In genomic region chr2:72240691-72241090, GRCm38 (mm10) we compare ENCODE assay signal across 28 mouse cellular contexts. TPM values are rescaled to one million over a fixed set of nuclear protein-coding genes. Genes with fewer than 3 reads are reported as not detected.
A peak's percentile ranks its signal among the peaks of the same experiment; 100 is the strongest.
DNase-seq lines count a peak whose midpoint lies in the region; ATAC-seq and TF ChIP-seq lines count a peak whose summit lies in the region.
"Had no signal": no experiment of that assay in that cellular context is flagged by ENCODE, and none has a peak within 500 bp of the region (broad histone marks: within the 10 kb centered on the region; RNA-seq: fewer than 3 reads in every experiment).

No protein-coding gene starts in this region.

- 88% methylated on average over 7 of the region's 7 CpGs for WGBS in heart, embryonic 16.5 days
- 83% methylated on average over 7 of the region's 7 CpGs for WGBS in midbrain, embryonic 11.5 days
- WGBS in midbrain, postnatal 0 days = 82% methylated on average over 7 of the region's 7 CpGs
- WGBS in embryonic facial prominence, embryonic 13.5 days = 80% methylated on average over 7 of the region's 7 CpGs
- WGBS in limb, embryonic 13.5 days = 84% methylated on average over 7 of the region's 7 CpGs
- WGBS in lung, adult 2 months = 87% methylated on average over 7 of the region's 7 CpGs
- WGBS in lung, postnatal 0 days = 78% methylated on average over 7 of the region's 7 CpGs

- peaks cover 44% of the 10 kb centered on the region for H3K4me1 ChIP-seq in heart, embryonic 16.5 days (ENCODE audit: control insufficient read depth, insufficient read depth, low read length)
- H3K4me1 ChIP-seq in midbrain, embryonic 11.5 days (ENCODE audit: control insufficient read depth, insufficient read depth, low read length) = peaks cover 12% of the 10 kb centered on the region
- 0 out of 2 replicates have a peak, but pooled peaks cover 2% of the 10 kb centered on the region for H3K4me1 ChIP-seq in midbrain, postnatal 0 days (ENCODE audit: insufficient read depth, low read length)
- peaks cover 41% of the 10 kb centered on the region for H3K4me1 ChIP-seq in embryonic facial prominence, embryonic 13.5 days
- H3K4me1 ChIP-seq in limb, embryonic 13.5 days = peaks cover 54% of the 10 kb centered on the region
- no peaks in the 10 kb centered on the region for H3K4me1 ChIP-seq in lung, adult 2 months (ENCODE audit: control insufficient read depth, insufficient read depth, low read length)
- peaks cover under 1% of the 10 kb centered on the region; the same call in 1 of the 2 replicates for H3K4me1 ChIP-seq in lung, postnatal 0 days (ENCODE audit: insufficient read depth, low read depth, low read length)
- H3K4me1 ChIP-seq: liver, embryonic 13.5 days had no signal

- no peak for DNase-seq in heart, postnatal 10 days
- peak; percentile 79 for DNase-seq in midbrain, embryonic 11.5 days (ENCODE audit: low spot score, missing footprints)
- DNase-seq in midbrain, postnatal 0 days (ENCODE audit: low spot score) = no peak
- no peak for DNase-seq in lung, adult 2 months
- no peak for DNase-seq in lung, postnatal 0 days (ENCODE audit: low spot score)
- DNase-seq: adrenal gland, postnatal 36 days; cerebellum, adult 18-20 months; cerebellum, postnatal 10 days; gastrocnemius, postnatal 10 days; kidney, adult 18-20 months; kidney, postnatal 4 days; left cerebral cortex, postnatal 4 days; liver, embryonic 13.5 days; lung, embryonic 14.5 days; right cerebral cortex, adult 18-20 months; spleen, adult 18-20 months had no signal

- H3K4me3 ChIP-seq in heart, embryonic 16.5 days (ENCODE audit: low read length) = no peak overlapping the region
- H3K4me3 ChIP-seq in midbrain, embryonic 11.5 days (ENCODE audit: low read depth, low read length) = no peak overlapping the region
- H3K4me3 ChIP-seq in midbrain, postnatal 0 days (ENCODE audit: low read depth, low read length) = no peak overlapping the region
- H3K4me3 ChIP-seq in embryonic facial prominence, embryonic 13.5 days = no peak overlapping the region
- H3K4me3 ChIP-seq in limb, embryonic 13.5 days = no peak overlapping the region
- H3K4me3 ChIP-seq in lung, adult 2 months (replicated peaks; ENCODE audit: extremely low read depth, low read depth, low read length) = no peak overlapping the region
- H3K4me3 ChIP-seq in lung, postnatal 0 days (ENCODE audit: low read depth, low read length) = no peak overlapping the region
- H3K4me3 ChIP-seq: hindbrain, embryonic 15.5 days; kidney, embryonic 15.5 days; liver, embryonic 13.5 days; midbrain, embryonic 10.5 days; myocyte; neural tube, embryonic 12.5 days had no signal

- TF ChIP-seq CTCF in midbrain, postnatal 0 days (IDR thresholded peaks at IDR 0.05) = no peak
- no peak for TF ChIP-seq CTCF in lung, adult 2 months (IDR thresholded peaks at IDR 0.05; ENCODE audit: insufficient read depth, low read length)
- no peak for TF ChIP-seq CTCF in lung, postnatal 0 days (IDR thresholded peaks at IDR 0.05)

- no peaks in the 10 kb centered on the region for H3K36me3 ChIP-seq in heart, embryonic 16.5 days (ENCODE audit: control insufficient read depth, insufficient read depth)
- H3K36me3 ChIP-seq in midbrain, embryonic 11.5 days (ENCODE audit: control insufficient read depth, insufficient read depth, low read length) = no peaks in the 10 kb centered on the region
- 0 out of 2 replicates have a peak, but pooled peaks cover 9% of the 10 kb centered on the region for H3K36me3 ChIP-seq in midbrain, postnatal 0 days (ENCODE audit: insufficient read depth, low read length)
- no peaks in the 10 kb centered on the region for H3K36me3 ChIP-seq in embryonic facial prominence, embryonic 13.5 days
- no peaks in the 10 kb centered on the region for H3K36me3 ChIP-seq in limb, embryonic 13.5 days
- H3K36me3 ChIP-seq in lung, postnatal 0 days (ENCODE audit: insufficient read depth, low read length) = no peaks in the 10 kb centered on the region
- H3K36me3 ChIP-seq: hindbrain, embryonic 15.5 days; kidney, embryonic 15.5 days; liver, embryonic 13.5 days; midbrain, embryonic 10.5 days; neural tube, embryonic 12.5 days had no signal

- TF ChIP-seq POLR2A in lung, adult 2 months (IDR thresholded peaks at IDR 0.05; ENCODE audit: borderline replicate concordance, extremely low read depth, low read depth, low read length) = no peak

- no peak overlapping the region for H3K4me2 ChIP-seq in heart, embryonic 16.5 days (ENCODE audit: low read depth, low read length)
- no peak overlapping the region for H3K4me2 ChIP-seq in midbrain, embryonic 11.5 days
- H3K4me2 ChIP-seq in midbrain, postnatal 0 days (ENCODE audit: low read depth, low read length, poor library complexity, severe bottlenecking) = no peak overlapping the region
- no peak overlapping the region for H3K4me2 ChIP-seq in embryonic facial prominence, embryonic 13.5 days
- no peak overlapping the region for H3K4me2 ChIP-seq in limb, embryonic 13.5 days (replicated peaks)
- no peak overlapping the region for H3K4me2 ChIP-seq in lung, postnatal 0 days (replicated peaks; ENCODE audit: low read depth, low read length)
- H3K4me2 ChIP-seq: hindbrain, embryonic 15.5 days; kidney, embryonic 15.5 days; liver, embryonic 13.5 days; lung, embryonic 14.5 days; neural tube, embryonic 12.5 days had no signal

- no peaks in the 10 kb centered on the region for H3K27me3 ChIP-seq in heart, embryonic 16.5 days (ENCODE audit: control insufficient read depth, insufficient read depth, low read length)
- H3K27me3 ChIP-seq in midbrain, embryonic 11.5 days (ENCODE audit: control insufficient read depth, insufficient read depth, low read length) = no peaks in the 10 kb centered on the region
- H3K27me3 ChIP-seq in midbrain, postnatal 0 days (ENCODE audit: insufficient read depth, low read length) = peaks cover 2% of the 10 kb centered on the region; the same call in 1 of the 2 replicates
- H3K27me3 ChIP-seq in embryonic facial prominence, embryonic 13.5 days = no peaks in the 10 kb centered on the region
- no peaks in the 10 kb centered on the region for H3K27me3 ChIP-seq in limb, embryonic 13.5 days
- no peaks in the 10 kb centered on the region for H3K27me3 ChIP-seq in lung, postnatal 0 days (replicated peaks; ENCODE audit: insufficient read depth, low read length)
- H3K27me3 ChIP-seq: hindbrain, embryonic 15.5 days; kidney, embryonic 15.5 days; liver, embryonic 13.5 days had no signal

- TF ChIP-seq EP300 in lung, postnatal 0 days (IDR thresholded peaks at IDR 0.05) = no peak

- no peak; the same call in 1 of the 2 replicates for ATAC-seq in heart, embryonic 16.5 days (replicated peaks; ENCODE audit: extremely low read depth, insufficient read depth, low FRiP score)
- no peak for ATAC-seq in midbrain, embryonic 11.5 days (ENCODE audit: low FRiP score)
- no peak for ATAC-seq in midbrain, postnatal 0 days (ENCODE audit: low FRiP score)
- ATAC-seq in embryonic facial prominence, embryonic 13.5 days (ENCODE audit: insufficient number of reproducible peaks, insufficient read depth, low FRiP score, low TSS enrichment, low read depth) = no peak
- ATAC-seq in limb, embryonic 13.5 days (ENCODE audit: low FRiP score, low read depth) = no peak
- ATAC-seq in lung, postnatal 0 days = no peak
- ATAC-seq: CD4-positive, CD25-positive, alpha-beta regulatory T cell, adult 4 months; forebrain, embryonic 16.5 days; inflammation-experienced regulatory T-cells, adult 6 months; midbrain, embryonic 16.5 days had no signal

- H3K9ac ChIP-seq in heart, embryonic 16.5 days (ENCODE audit: low read length) = no peak overlapping the region
- H3K9ac ChIP-seq in midbrain, embryonic 11.5 days (ENCODE audit: low read length) = no peak overlapping the region
- no peak overlapping the region for H3K9ac ChIP-seq in midbrain, postnatal 0 days (replicated peaks; ENCODE audit: low read length, poor library complexity, severe bottlenecking)
- H3K9ac ChIP-seq in embryonic facial prominence, embryonic 13.5 days = no peak overlapping the region
- H3K9ac ChIP-seq in limb, embryonic 13.5 days = no peak overlapping the region
- H3K9ac ChIP-seq in lung, postnatal 0 days (replicated peaks; ENCODE audit: low read depth) = no peak overlapping the region
- H3K9ac ChIP-seq: hindbrain, embryonic 15.5 days; kidney, embryonic 15.5 days; liver, embryonic 13.5 days; lung, embryonic 14.5 days; neural tube, embryonic 12.5 days had no signal

- no peaks in the 10 kb centered on the region for H3K9me3 ChIP-seq in heart, embryonic 16.5 days (replicated peaks; ENCODE audit: control insufficient read depth, low read length)
- no peaks in the 10 kb centered on the region for H3K9me3 ChIP-seq in midbrain, embryonic 11.5 days (ENCODE audit: control insufficient read depth, low read length)
- H3K9me3 ChIP-seq in midbrain, postnatal 0 days (ENCODE audit: low read length) = no peaks in the 10 kb centered on the region
- H3K9me3 ChIP-seq in embryonic facial prominence, embryonic 13.5 days = no peaks in the 10 kb centered on the region
- H3K9me3 ChIP-seq in limb, embryonic 13.5 days = no peaks in the 10 kb centered on the region
- H3K9me3 ChIP-seq in lung, postnatal 0 days (ENCODE audit: low read length) = no peaks in the 10 kb centered on the region
- H3K9me3 ChIP-seq: hindbrain, embryonic 15.5 days; kidney, embryonic 15.5 days; liver, embryonic 13.5 days; midbrain, embryonic 10.5 days; neural tube, embryonic 12.5 days had no signal

- peak overlapping the region; percentile 56 for H3K27ac ChIP-seq in heart, embryonic 16.5 days (ENCODE audit: low read length)
- H3K27ac ChIP-seq in midbrain, embryonic 11.5 days (ENCODE audit: low read depth, low read length) = no peak overlapping the region
- no peak overlapping the region for H3K27ac ChIP-seq in midbrain, postnatal 0 days (ENCODE audit: low read depth, low read length)
- H3K27ac ChIP-seq in embryonic facial prominence, embryonic 13.5 days = peak overlapping the region; percentile 81
- H3K27ac ChIP-seq in limb, embryonic 13.5 days = peak overlapping the region; percentile 71; the same call in 1 of the 2 replicates
- no peak overlapping the region for H3K27ac ChIP-seq in lung, postnatal 0 days (ENCODE audit: low read length)
- H3K27ac ChIP-seq: hindbrain, embryonic 15.5 days; kidney, embryonic 15.5 days; liver, embryonic 13.5 days; midbrain, embryonic 10.5 days; neural tube, embryonic 12.5 days had no signal

- intact Hi-C loops in heart, postnatal 10 days (cut with DNase I) = no loop called here

RNA-seq across cellular contexts. Expression of gene Map3k20, which starts 44.7 kb away (rescaled TPM):
- 46.4 and 49.4 TPM in 2 replicates for polyA plus RNA-seq in heart, embryonic 16.5 days (2015; fragmentation: Nextera tagmentation; extraction: Ambion mirVana)
- total RNA-seq in heart, postnatal 10 days (2021) = 100 to 1,000 TPM; 216 to 235 TPM
- polyA plus RNA-seq in midbrain, embryonic 11.5 days (2014; fragmentation: Nextera tagmentation; extraction: Ambion mirVana) = 7.5 and 8.3 TPM in 2 replicates
- total RNA-seq in midbrain, postnatal 0 days (2014; rRNA removed) = 8.0 and 8.5 TPM in 2 replicates
- 3.4 and 3.6 TPM in 2 replicates for polyA plus RNA-seq in midbrain, postnatal 0 days (2015; fragmentation: Nextera tagmentation; extraction: Ambion mirVana)
- 17.6 and 19.7 TPM in 2 replicates for polyA plus RNA-seq in embryonic facial prominence, embryonic 13.5 days (2015; fragmentation: Nextera tagmentation; extraction: Ambion mirVana)
- polyA plus RNA-seq in limb, embryonic 13.5 days (2015; fragmentation: Nextera tagmentation; extraction: Ambion mirVana) = 11.8 and 15.5 TPM in 2 replicates
- 20.3 and 35.9 TPM in 2 replicates for polyA plus RNA-seq in lung, adult 2 months (2012; rRNA removed)
- polyA plus RNA-seq in lung, postnatal 0 days (2015; fragmentation: Nextera tagmentation; extraction: Ambion mirVana) = 18.5 and 19.4 TPM in 2 replicates

Comparison
In these comparisons a context has a peak if more than half of its experiments do, and no peak if none do; other contexts are left out.
1. H3K27ac ChIP-seq: peak in heart, embryonic 16.5 days (single experiment), embryonic facial prominence, embryonic 13.5 days (single experiment) and limb, embryonic 13.5 days (single experiment); none in midbrain, embryonic 11.5 days (single experiment), midbrain, postnatal 0 days (single experiment) and lung, postnatal 0 days (single experiment).